26 mouse cellular contexts compared by ENCODE assay signal in genomic region chr2:158684247-158684843, GRCm38 (mm10). TPM values are rescaled to one million over a fixed set of nuclear protein-coding genes. Genes with fewer than 3 reads are reported as not detected.
DNase-seq lines count a peak whose midpoint lies in the region; TF ChIP-seq lines count a peak whose summit lies in the region.
"Had no signal": no experiment of that assay in that cellular context is flagged by ENCODE, and none has a peak within 500 bp of the region (broad histone marks: within the 10 kb centered on the region; RNA-seq: fewer than 3 reads in every experiment).

No protein-coding gene starts in this region.

- H3K27ac ChIP-seq in heart, adult 2 months = peak overlapping the region; percentile 15; the same call in 1 of the 2 replicates
- H3K27ac ChIP-seq in left cerebral cortex, adult 2 months = peak overlapping the region; percentile 56
- H3K27ac ChIP-seq in cortical plate, adult 2 months (ENCODE audit: insufficient read depth, low read length) = peak overlapping the region; percentile 14; the same call in 1 of the 2 replicates
- H3K27ac ChIP-seq: limb, embryonic 10.5 days; limb, embryonic 15.5 days; liver, embryonic 13.5 days had no signal

- H3K36me3 ChIP-seq in heart, adult 2 months (ENCODE audit: control insufficient read depth, insufficient read depth, low read length) = no peaks in the 10 kb centered on the region; the same call in 1 of the 2 replicates
- H3K36me3 ChIP-seq: heart, embryonic 12.5 days; limb, embryonic 10.5 days; limb, embryonic 15.5 days; liver, embryonic 13.5 days had no signal

- WGBS in heart, adult 2 months = 43% methylated on average over 9 of the region's 9 CpGs

- no peak for TF ChIP-seq EP300 in heart, adult 2 months (IDR thresholded peaks at IDR 0.05; ENCODE audit: insufficient read depth, low read depth, low read length)

- no peak overlapping the region for H3K9ac ChIP-seq in heart, adult 2 months (ENCODE audit: low read depth, low read length)
- H3K9ac ChIP-seq: heart, embryonic 12.5 days; limb, embryonic 15.5 days; liver, embryonic 13.5 days had no signal

- intact Hi-C loops in heart, adult 2 months (cut with DNase I) = no loop called here
- intact Hi-C loops in heart, postnatal 14 days (cut with DNase I) = no loop called here
- intact Hi-C loops in left cerebral cortex, adult 2 months (cut with DNase I) = no loop called here

- H3K27me3 ChIP-seq in heart, adult 2 months (ENCODE audit: control insufficient read depth, insufficient read depth, low read length) = no peaks in the 10 kb centered on the region
- H3K27me3 ChIP-seq: heart, embryonic 12.5 days; limb, embryonic 15.5 days; liver, embryonic 13.5 days had no signal

- TF ChIP-seq CTCF in heart, adult 2 months (IDR thresholded peaks at IDR 0.05) = no peak
- TF ChIP-seq CTCF in left cerebral cortex, adult 2 months (IDR thresholded peaks at IDR 0.05) = no peak
- TF ChIP-seq CTCF in brain, embryonic 14.5 days (IDR thresholded peaks at IDR 0.05; ENCODE audit: borderline replicate concordance, extremely low read depth, insufficient read depth, insufficient read length) = no peak
- TF ChIP-seq CTCF in cortical plate, adult 2 months (IDR thresholded peaks at IDR 0.05; ENCODE audit: extremely low read depth, insufficient read depth, low read length) = no peak

- no peak for DNase-seq in heart, adult 2 months
- no peak for DNase-seq in heart, postnatal 14 days
- DNase-seq in left cerebral cortex, adult 2 months (ENCODE audit: extremely low spot score in 1 of 2, low spot score in 2 of 2) = peak in 1 of 2 experiments; percentile 11
- DNase-seq in left cerebral cortex, adult 8-10 months (ENCODE audit: low spot score in 2 of 2) = no peak
- DNase-seq in brain, embryonic 14.5 days (ENCODE audit: low read depth) = peak; percentile 58
- no peak for DNase-seq in embryo, embryonic 10 days (ENCODE audit: low spot score)
- DNase-seq: adrenal gland, adult 8-10 months; B cell, adult 2 months; cerebellum, adult 11 months; cerebellum, adult 9-10 months; gastrocnemius, postnatal 36 days; heart, adult 18-20 months; kidney, adult 9 months; kidney, postnatal 10 days; liver, embryonic 13.5 days; lung, adult 18-20 months; lung, postnatal 4 days; retina, postnatal 1 day; right cerebral cortex, postnatal 14 days; thymus, postnatal 4 days had no signal

- H3K4me3 ChIP-seq in heart, adult 2 months = no peak overlapping the region
- H3K4me3 ChIP-seq in left cerebral cortex, adult 2 months = no peak overlapping the region
- no peak overlapping the region for H3K4me3 ChIP-seq in cortical plate, adult 2 months (ENCODE audit: insufficient read depth, low read length)
- H3K4me3 ChIP-seq: erythroblast, embryonic 14.5 days; heart, embryonic 12.5 days; limb, embryonic 10.5 days; limb, embryonic 15.5 days; liver, embryonic 13.5 days; megakaryocyte, embryonic 14.5 days had no signal

- no peak for TF ChIP-seq POLR2A in heart, adult 2 months (IDR thresholded peaks at IDR 0.05; ENCODE audit: insufficient read depth, low read depth, low read length)
- TF ChIP-seq POLR2A in brain, embryonic 14.5 days (IDR thresholded peaks at IDR 0.05; ENCODE audit: borderline replicate concordance, extremely low read depth, insufficient read depth, insufficient read length, poor library complexity, severe bottlenecking) = no peak
- TF ChIP-seq POLR2A in cortical plate, adult 2 months (IDR thresholded peaks at IDR 0.05; ENCODE audit: extremely low read depth, insufficient read depth, low read length) = no peak

- H3K4me1 ChIP-seq in heart, adult 2 months (ENCODE audit: control insufficient read depth, insufficient read depth, low read length) = peaks cover 20% of the 10 kb centered on the region
- H3K4me1 ChIP-seq in cortical plate, adult 2 months (ENCODE audit: control insufficient read depth, insufficient read depth, low read length) = peaks cover 33% of the 10 kb centered on the region

- H3K79me2 ChIP-seq in heart, adult 2 months (replicated peaks; ENCODE audit: control insufficient read depth, insufficient read depth, low read length) = no peaks in the 10 kb centered on the region

RNA-seq across cellular contexts. Expression of gene Ppp1r16b, which starts 19.1 kb away (rescaled TPM):
- 10 to 100 TPM; 10.4 to 12.3 TPM for total RNA-seq in heart, adult 2 months (2021)
- 3.3 and 5.3 TPM in 2 replicates for polyA plus RNA-seq in heart, adult 2 months (2012; rRNA removed)
- total RNA-seq in heart, postnatal 14 days (2021) = 10 to 100 TPM; 17.0 to 20.2 TPM
- total RNA-seq in left cerebral cortex, adult 2 months (2021) = 100 to 1,000 TPM; 135 to 138 TPM
- total RNA-seq in left cerebral cortex, adult 8-10 months (2022) = 100 to 1,000 TPM; 130 to 163 (median 146) TPM
- polyA plus RNA-seq in brain, embryonic 14.5 days (2012; rRNA removed) = 3.2 and 6.4 TPM in 2 replicates
- polyA plus RNA-seq in cortical plate, adult 2 months (2012; rRNA removed) = 51.5 and 55.4 TPM in 2 replicates

RNA-seq across cellular contexts. Expression of gene Actr5, which starts 59.7 kb away (rescaled TPM):
- total RNA-seq in heart, adult 2 months (2021) = 1 to 10 TPM; 4.8 to 6.4 TPM
- polyA plus RNA-seq in heart, adult 2 months (2012; rRNA removed) = 2.9 and 3.5 TPM in 2 replicates
- 1 to 10 TPM; 6.9 to 8.9 TPM for total RNA-seq in heart, postnatal 14 days (2021)
- total RNA-seq in left cerebral cortex, adult 2 months (2021) = 10 to 100 TPM; 11.0 to 12.4 TPM
- 10 to 100 TPM; 10.4 to 14.3 (median 12.4) TPM for total RNA-seq in left cerebral cortex, adult 8-10 months (2022)
- 11.9 and 14.0 TPM in 2 replicates for polyA plus RNA-seq in brain, embryonic 14.5 days (2012; rRNA removed)
- 6.9 and 7.4 TPM in 2 replicates for polyA plus RNA-seq in cortical plate, adult 2 months (2012; rRNA removed)

Comparison
In these comparisons a context has a peak if more than half of its experiments do, and no peak if none do; other contexts are left out.
1. RNA of gene Ppp1r16b, which starts 19.1 kb away (total RNA-seq): 130 to 163 TPM in left cerebral cortex, adult 8-10 months and 135 to 138 TPM in left cerebral cortex, adult 2 months; 17.0 to 20.2 TPM in heart, postnatal 14 days and 10.4 to 12.3 TPM in heart, adult 2 months; every median in the first group is over 4 times any median in the second.
2. Peak in every context shown above with its lines, with median percentiles within 50 percentile points of each other: H3K27ac ChIP-seq.